Mouse (Mus musculus): ENCODE data around the gene Ecm1. TPM values are rescaled to one million over a fixed set of nuclear protein-coding genes. Genes with fewer than 3 reads are reported as not detected.

The Ecm1 gene
- polyA plus RNA-seq, 1 experiment from 2014 or later = 107 TPM

DNA sequence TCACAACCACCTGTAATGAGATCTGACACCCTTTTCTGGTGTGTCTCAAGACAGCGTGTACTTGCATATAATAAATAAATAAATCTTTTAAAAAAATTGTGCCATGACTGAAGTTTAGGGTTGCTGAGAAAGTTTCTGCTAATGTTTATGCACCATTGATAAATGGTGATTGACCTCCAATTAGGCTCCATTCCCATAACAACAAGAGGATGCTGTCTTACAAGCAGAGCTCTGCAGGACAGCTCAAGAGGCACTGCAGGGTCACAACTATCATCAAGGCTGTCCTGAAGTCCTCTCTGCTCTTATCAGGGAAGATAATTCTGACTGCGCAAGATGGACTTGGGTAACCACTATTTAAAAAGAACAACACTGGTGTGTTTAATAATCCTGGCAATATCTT is 21.2 kb downstream of the Ecm1 start:
- no peak overlapping the region for H3K27ac ChIP-seq (ENCODE audit: low read length)
- no peak overlapping the region for H3K4me3 ChIP-seq (ENCODE audit: low read depth, low read length)
- no peak overlapping the region for H3K4me2 ChIP-seq (replicated peaks; ENCODE audit: low read depth, low read length)
- DNase-seq (ENCODE audit: low spot score) (no peak), ATAC-seq (no peak)
- H3K9ac ChIP-seq (replicated peaks; ENCODE audit: low read depth) = no peak overlapping the region
- H3K4me1 ChIP-seq (ENCODE audit: insufficient read depth, low read depth, low read length) = no peaks in the 10 kb centered on the region
- no peaks in the 10 kb centered on the region for H3K9me3 ChIP-seq (ENCODE audit: low read length)
- TF ChIP-seq CTCF (IDR thresholded peaks at IDR 0.05) = no peak
- no peak for TF ChIP-seq EP300 (IDR thresholded peaks at IDR 0.05)
- H3K27me3 ChIP-seq (replicated peaks; ENCODE audit: insufficient read depth, low read length) = no peaks in the 10 kb centered on the region
- WGBS = 73% methylated on average over 2 of the region's 2 CpGs
- no peaks in the 10 kb centered on the region for H3K36me3 ChIP-seq (ENCODE audit: insufficient read depth, low read length)

DNA sequence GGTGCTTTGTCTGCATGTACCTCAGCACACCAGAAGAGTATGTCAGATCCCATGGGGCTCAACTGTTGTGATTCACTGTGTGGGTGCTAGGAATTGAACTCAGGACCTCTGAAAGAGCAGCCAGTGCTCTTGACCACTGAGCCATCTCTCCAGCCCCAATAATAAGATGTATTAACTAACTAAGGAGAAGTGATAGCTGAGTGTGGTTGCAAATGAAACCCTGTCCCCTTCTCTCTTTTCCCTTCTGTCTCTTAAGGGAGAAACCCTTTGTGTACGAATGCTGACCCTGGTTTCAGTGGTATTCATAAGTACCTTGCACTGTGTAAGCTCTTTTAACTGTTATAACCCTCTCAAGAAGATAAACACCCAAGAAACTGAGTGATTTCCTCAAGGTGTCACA is 23.3 kb downstream of the Ecm1 start:
- no peaks in the 10 kb centered on the region for H3K9me3 ChIP-seq (ENCODE audit: low read length)
- H3K36me3 ChIP-seq (ENCODE audit: insufficient read depth, low read length) = no peaks in the 10 kb centered on the region
- H3K4me2 ChIP-seq (replicated peaks; ENCODE audit: low read depth, low read length) = no peak overlapping the region
- H3K9ac ChIP-seq (replicated peaks; ENCODE audit: low read depth) = no peak overlapping the region
- no peak overlapping the region for H3K4me3 ChIP-seq (ENCODE audit: low read depth, low read length)
- 71% methylated on average over 1 of the region's 1 CpGs for WGBS
- no peaks in the 10 kb centered on the region for H3K27me3 ChIP-seq (replicated peaks; ENCODE audit: insufficient read depth, low read length)
- DNase-seq (ENCODE audit: low spot score) (no peak), ATAC-seq (no peak)
- no peak overlapping the region for H3K27ac ChIP-seq (ENCODE audit: low read length)
- no peak for TF ChIP-seq CTCF (IDR thresholded peaks at IDR 0.05)
- no peak for TF ChIP-seq EP300 (IDR thresholded peaks at IDR 0.05)
- no peaks in the 10 kb centered on the region for H3K4me1 ChIP-seq (ENCODE audit: insufficient read depth, low read depth, low read length)

- Histone ChIP-seq H3K4me3 (ENCODE audit: low read depth, low read length) (no peak overlapping the region), H3K36me3 (ENCODE audit: insufficient read depth, low read length) (no peaks in the 10 kb centered on the region), H3K27me3 (replicated peaks; ENCODE audit: insufficient read depth, low read length) (no peaks in the 10 kb centered on the region), H3K9ac (replicated peaks; ENCODE audit: low read depth) (no peak overlapping the region), H3K4me1 (ENCODE audit: insufficient read depth, low read depth, low read length) (no peaks in the 10 kb centered on the region), H3K9me3 (ENCODE audit: low read length) (no peaks in the 10 kb centered on the region), H3K4me2 (replicated peaks; ENCODE audit: low read depth, low read length) (no peak overlapping the region), H3K27ac (ENCODE audit: low read length) (no peak overlapping the region)
- DNase-seq (ENCODE audit: low spot score) (no peak), ATAC-seq (no peak)
- no peak for TF ChIP-seq EP300 (IDR thresholded peaks at IDR 0.05)
- TF ChIP-seq CTCF (IDR thresholded peaks at IDR 0.05) = no peak
Observed at GRCm38 (mm10) chr3:95709967-95710366, 29.4 kb downstream of the Ecm1 start.

DNA sequence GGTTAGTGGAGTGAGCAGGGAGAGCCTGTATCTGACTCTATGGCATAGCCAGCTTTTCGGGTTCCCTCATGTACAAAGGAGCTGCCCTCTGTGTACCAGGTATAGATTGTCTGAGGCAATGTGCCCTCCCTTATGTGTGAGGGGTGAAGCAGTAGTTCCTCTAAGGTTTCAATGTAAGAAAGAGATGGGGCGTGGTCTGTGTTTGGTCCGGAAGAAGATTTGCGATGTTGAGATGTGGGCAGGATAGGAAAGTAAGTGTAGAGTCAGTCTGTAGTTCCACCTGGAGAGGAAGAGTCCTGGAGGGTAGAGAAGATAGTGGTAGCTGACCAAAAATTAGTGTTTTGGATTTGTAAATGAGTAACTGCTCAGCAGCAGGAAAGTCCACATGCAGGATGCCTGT is 30.3 kb downstream of the Ecm1 start:
- no peaks in the 10 kb centered on the region for H3K4me1 ChIP-seq (ENCODE audit: insufficient read depth, low read depth, low read length)
- H3K27ac ChIP-seq (ENCODE audit: low read length) = no peak overlapping the region
- WGBS = 92% methylated on average over 4 of the region's 4 CpGs
- no peak overlapping the region for H3K9ac ChIP-seq (replicated peaks; ENCODE audit: low read depth)
- no peak for ATAC-seq
- DNase-seq (ENCODE audit: low spot score) = no peak
- no peak overlapping the region for H3K4me2 ChIP-seq (replicated peaks; ENCODE audit: low read depth, low read length)
- no peaks in the 10 kb centered on the region for H3K36me3 ChIP-seq (ENCODE audit: insufficient read depth, low read length)
- H3K27me3 ChIP-seq (replicated peaks; ENCODE audit: insufficient read depth, low read length) = no peaks in the 10 kb centered on the region
- H3K4me3 ChIP-seq (ENCODE audit: low read depth, low read length) = no peak overlapping the region
- H3K9me3 ChIP-seq (ENCODE audit: low read length) = no peaks in the 10 kb centered on the region
- TF ChIP-seq CTCF (IDR thresholded peaks at IDR 0.05) = no peak
- TF ChIP-seq EP300 (IDR thresholded peaks at IDR 0.05) = no peak

DNA sequence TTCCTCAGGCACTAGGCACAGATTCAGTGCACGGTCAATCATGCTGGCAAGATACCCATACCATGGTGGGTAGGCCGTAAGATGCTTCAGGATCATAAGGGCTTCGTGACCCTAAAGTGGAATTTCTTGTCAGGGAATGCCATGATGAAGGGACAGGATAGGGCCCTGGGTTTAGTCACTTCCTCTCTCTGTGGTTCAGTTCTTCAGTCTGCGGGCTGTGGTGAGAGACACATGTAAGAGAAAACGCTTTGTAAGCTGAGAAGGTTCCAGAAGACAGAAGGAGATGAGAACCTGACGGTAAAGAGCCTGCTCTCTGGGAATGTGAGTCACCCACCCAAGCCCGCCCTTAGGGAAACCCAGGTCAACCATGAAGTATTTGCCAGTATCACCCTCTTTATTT is 31.9 kb downstream of the Ecm1 start:
- no peaks in the 10 kb centered on the region for H3K9me3 ChIP-seq (ENCODE audit: low read length)
- no peak overlapping the region for H3K4me2 ChIP-seq (replicated peaks; ENCODE audit: low read depth, low read length)
- no peaks in the 10 kb centered on the region for H3K36me3 ChIP-seq (ENCODE audit: insufficient read depth, low read length)
- DNase-seq (ENCODE audit: low spot score) (peak; percentile 23), ATAC-seq (0 out of 2 replicates have a peak, but pooled peaks have one; percentile 9)
- TF ChIP-seq EP300 (IDR thresholded peaks at IDR 0.05) (no peak), CTCF (IDR thresholded peaks at IDR 0.05) (no peak)
- no peak overlapping the region for H3K4me3 ChIP-seq (ENCODE audit: low read depth, low read length)
- H3K4me1 ChIP-seq (ENCODE audit: insufficient read depth, low read depth, low read length) = no peaks in the 10 kb centered on the region
- 77% methylated on average over 7 of the region's 7 CpGs for WGBS
- no peak overlapping the region for H3K27ac ChIP-seq (ENCODE audit: low read length)
- no peak overlapping the region for H3K9ac ChIP-seq (replicated peaks; ENCODE audit: low read depth)
- no peaks in the 10 kb centered on the region for H3K27me3 ChIP-seq (replicated peaks; ENCODE audit: insufficient read depth, low read length)

GRCm38 (mm10) chr3:95706273-95706672 is 33.1 kb downstream of the Ecm1 start:
- TF ChIP-seq EP300 (IDR thresholded peaks at IDR 0.05) (peak; percentile 26; the same call in 1 of the 2 replicates), CTCF (IDR thresholded peaks at IDR 0.05) (no peak)
- WGBS = 84% methylated on average over 4 of the region's 4 CpGs
- no peak for ATAC-seq
- peak; percentile 28 for DNase-seq (ENCODE audit: low spot score)
- Histone ChIP-seq H3K4me1 (ENCODE audit: insufficient read depth, low read depth, low read length) (peaks cover 6% of the 10 kb centered on the region; the same call in 1 of the 2 replicates), H3K27me3 (replicated peaks; ENCODE audit: insufficient read depth, low read length) (no peaks in the 10 kb centered on the region), H3K36me3 (ENCODE audit: insufficient read depth, low read length) (no peaks in the 10 kb centered on the region), H3K27ac (ENCODE audit: low read length) (no peak overlapping the region), H3K9ac (replicated peaks; ENCODE audit: low read depth) (no peak overlapping the region), H3K4me2 (replicated peaks; ENCODE audit: low read depth, low read length) (no peak overlapping the region), H3K9me3 (ENCODE audit: low read length) (no peaks in the 10 kb centered on the region), H3K4me3 (ENCODE audit: low read depth, low read length) (no peak overlapping the region)

- Histone ChIP-seq H3K9ac (replicated peaks; ENCODE audit: low read depth) (no peak overlapping the region), H3K27me3 (replicated peaks; ENCODE audit: insufficient read depth, low read length) (no peaks in the 10 kb centered on the region), H3K27ac (ENCODE audit: low read length) (0 out of 2 replicates have a peak overlapping the region, but pooled peaks have one; percentile 3), H3K36me3 (ENCODE audit: insufficient read depth, low read length) (no peaks in the 10 kb centered on the region), H3K9me3 (ENCODE audit: low read length) (no peaks in the 10 kb centered on the region), H3K4me3 (ENCODE audit: low read depth, low read length) (no peak overlapping the region), H3K4me1 (ENCODE audit: insufficient read depth, low read depth, low read length) (peaks cover 9% of the 10 kb centered on the region; the same call in 1 of the 2 replicates), H3K4me2 (replicated peaks; ENCODE audit: low read depth, low read length) (no peak overlapping the region)
- peak; percentile 59 for ATAC-seq
- TF ChIP-seq CTCF (IDR thresholded peaks at IDR 0.05) (no peak), EP300 (IDR thresholded peaks at IDR 0.05) (peak; percentile 88)
- WGBS = 62% methylated on average over 4 of the region's 4 CpGs
- peak; percentile 84 for DNase-seq (ENCODE audit: low spot score)
Observed at GRCm38 (mm10) chr3:95704612-95705011, 34.8 kb downstream of the Ecm1 start.

Measured in lung, postnatal 0 days (tissue).